Mouse (Mus musculus) liver, embryonic 16.5 days (tissue): ENCODE results near the gene Pik3c2g. TPM values are rescaled to one million over a fixed set of nuclear protein-coding genes. Genes with fewer than 3 reads are reported as not detected.

Experiments used
- ATAC-seq: fragments of 200-750 bp; cut with Nextera tagmentation; 2 replicates; pipeline ENCODE4 v1.8.0; 2017; ENCODE audit warnings: low read depth, mild to moderate bottlenecking, moderate number of reproducible peaks, moderate library complexity
- H3K27ac ChIP-seq: fragments of 300-500 bp; sonication (generic); 2 replicates; pipeline ENCODE4 v1.5.1; 2014; ENCODE audit warnings: mild to moderate bottlenecking, low read length
- H3K27me3 ChIP-seq: fragments of 300-500 bp; sonication (generic); 2 replicates; pipeline ENCODE4 v1.6.1; 2014; ENCODE audit warnings: low read depth, low read length, mixed read lengths; ENCODE audit not compliant: control insufficient read depth, insufficient read depth
- H3K36me3 ChIP-seq: fragments of 300-500 bp; sonication (generic); 2 replicates; pipeline ENCODE4 v1.6.1; 2014; ENCODE audit warnings: mild to moderate bottlenecking; ENCODE audit not compliant: control insufficient read depth, insufficient read depth
- H3K4me1 ChIP-seq: fragments of 300-500 bp; sonication (generic); 2 replicates; pipeline ENCODE4 v1.6.1; 2014; ENCODE audit warnings: low read depth, low read length, mixed read lengths; ENCODE audit not compliant: control insufficient read depth
- H3K4me2 ChIP-seq: fragments of 300-500 bp; sonication (generic); 2 replicates; pipeline ENCODE4 v1.6.1; 2014; ENCODE audit warnings: low read depth, low read length, mixed read lengths
- H3K4me3 ChIP-seq: fragments of 300-500 bp; sonication (generic); 2 replicates; pipeline ENCODE4 v1.5.1; 2014; ENCODE audit warnings: low read depth, mild to moderate bottlenecking, low read length
- H3K9ac ChIP-seq: fragments of 300-500 bp; sonication (generic); 2 replicates; pipeline ENCODE4 v1.6.1; 2014; ENCODE audit warnings: low read depth, low read length
- H3K9me3 ChIP-seq: fragments of 300-500 bp; sonication (generic); replicated peaks from 2 replicates; pipeline ENCODE4 v1.6.1; 2016; ENCODE audit warnings: low read length; ENCODE audit not compliant: control insufficient read depth
- WGBS: fragments of 180-500 bp; shearing (Covaris S2); extraction: QIAGEN DNeasy Blood & Tissue Kit; methylation state at CpG from one replicate; pipeline ENCODE4 v1.1.7; 2014; ENCODE audit not compliant: insufficient replicate concordance; 5-methylcytosine and 5-hydroxymethylcytosine counted together
- polyA plus RNA-seq: library from polyadenylated mRNA; unstranded; fragments of >200 nt; fragmentation: Nextera tagmentation; extraction: Ambion mirVana; gene quantifications from 2 replicates; pipeline ENCODE4 v1.2.1, GENCODE M21; 2015

The Pik3c2g gene
- polyA plus RNA-seq, 1 experiment from 2014 or later, result 5.7 TPM

GRCm38 (mm10) chr6:139843531-139843930 lies 256.5 kb downstream of the Pik3c2g start:
- no peak overlapping the region for H3K4me3 ChIP-seq
- no peaks in the 10 kb centered on the region for H3K9me3 ChIP-seq
- H3K36me3 ChIP-seq, result no peaks in the 10 kb centered on the region
- no peaks in the 10 kb centered on the region for H3K4me1 ChIP-seq
- no peaks in the 10 kb centered on the region for H3K27me3 ChIP-seq
- no peak overlapping the region for H3K9ac ChIP-seq
- no peak overlapping the region for H3K4me2 ChIP-seq
- whole genome bisulfite sequencing, result 65% methylated on average over 4 of the region's 4 CpGs
- no peak for ATAC-seq
- H3K27ac ChIP-seq, result no peak overlapping the region

- Histone ChIP-seq H3K4me2 (no peak overlapping the region), H3K4me1 (no peaks in the 10 kb centered on the region), H3K9ac (no peak overlapping the region), H3K27ac (no peak overlapping the region), H3K36me3 (no peaks in the 10 kb centered on the region), H3K4me3 (no peak overlapping the region), H3K27me3 (no peaks in the 10 kb centered on the region), H3K9me3 (no peaks in the 10 kb centered on the region)
- no peak for ATAC-seq
- 55% methylated on average over 7 of the region's 7 CpGs for WGBS
Observed at GRCm38 (mm10) chr6:139846889-139847544, 260.0 kb downstream of the Pik3c2g start.

- 48% methylated on average over 3 of the region's 3 CpGs for whole genome bisulfite sequencing
- Histone ChIP-seq H3K4me2 (no peak overlapping the region), H3K36me3 (no peaks in the 10 kb centered on the region), H3K9ac (no peak overlapping the region), H3K4me1 (no peaks in the 10 kb centered on the region), H3K27me3 (no peaks in the 10 kb centered on the region), H3K27ac (no peak overlapping the region), H3K9me3 (no peaks in the 10 kb centered on the region), H3K4me3 (no peak overlapping the region)
- no peak for ATAC-seq
Observed at GRCm38 (mm10) chr6:139849931-139850330, 262.9 kb downstream of the Pik3c2g start.

- Histone ChIP-seq H3K9me3 (no peaks in the 10 kb centered on the region), H3K27ac (no peak overlapping the region), H3K27me3 (no peaks in the 10 kb centered on the region), H3K4me2 (no peak overlapping the region), H3K4me1 (no peaks in the 10 kb centered on the region), H3K9ac (no peak overlapping the region), H3K36me3 (no peaks in the 10 kb centered on the region), H3K4me3 (no peak overlapping the region)
- no peak for ATAC-seq
- WGBS, result 69% methylated on average over 21 of the region's 21 CpGs
Observed at GRCm38 (mm10) chr6:139851705-139852603, 264.9 kb downstream of the Pik3c2g start.

- Histone ChIP-seq H3K9me3 (no peaks in the 10 kb centered on the region), H3K27ac (no peak overlapping the region), H3K36me3 (no peaks in the 10 kb centered on the region), H3K27me3 (no peaks in the 10 kb centered on the region), H3K4me2 (no peak overlapping the region), H3K4me1 (no peaks in the 10 kb centered on the region), H3K4me3 (no peak overlapping the region), H3K9ac (no peak overlapping the region)
- WGBS, result 76% methylated on average over 3 of the region's 3 CpGs
- ATAC-seq, result no peak
Observed at GRCm38 (mm10) chr6:139852836-139853235, 265.8 kb downstream of the Pik3c2g start.

GRCm38 (mm10) chr6:139860141-139860540 lies 273.1 kb downstream of the Pik3c2g start:
- ATAC-seq, result no peak
- no peak overlapping the region for H3K4me2 ChIP-seq
- WGBS, result 73% methylated on average over 3 of the region's 3 CpGs
- no peaks in the 10 kb centered on the region for H3K27me3 ChIP-seq
- no peak overlapping the region for H3K27ac ChIP-seq
- H3K4me1 ChIP-seq, result no peaks in the 10 kb centered on the region
- no peak overlapping the region for H3K4me3 ChIP-seq
- H3K9me3 ChIP-seq, result no peaks in the 10 kb centered on the region
- H3K9ac ChIP-seq, result no peak overlapping the region
- no peaks in the 10 kb centered on the region for H3K36me3 ChIP-seq

GRCm38 (mm10) chr6:139861534-139861933 lies 274.5 kb downstream of the Pik3c2g start:
- no peak overlapping the region for H3K27ac ChIP-seq
- no peak overlapping the region for H3K4me3 ChIP-seq
- H3K9me3 ChIP-seq, result no peaks in the 10 kb centered on the region
- WGBS, result 47% methylated on average over 2 of the region's 2 CpGs
- no peak for ATAC-seq
- no peaks in the 10 kb centered on the region for H3K4me1 ChIP-seq
- no peaks in the 10 kb centered on the region for H3K27me3 ChIP-seq
- no peak overlapping the region for H3K9ac ChIP-seq
- H3K36me3 ChIP-seq, result no peaks in the 10 kb centered on the region
- no peak overlapping the region for H3K4me2 ChIP-seq

- Histone ChIP-seq H3K4me1 (no peaks in the 10 kb centered on the region), H3K4me3 (no peak overlapping the region), H3K4me2 (no peak overlapping the region), H3K9ac (no peak overlapping the region), H3K27me3 (no peaks in the 10 kb centered on the region), H3K9me3 (no peaks in the 10 kb centered on the region), H3K27ac (no peak overlapping the region), H3K36me3 (no peaks in the 10 kb centered on the region)
- 76% methylated on average over 18 of the region's 18 CpGs for WGBS
- no peak for ATAC-seq
Observed at GRCm38 (mm10) chr6:139865059-139865673, 278.1 kb downstream of the Pik3c2g start.
